Mouse (Mus musculus): ENCODE results near the gene Btbd17. TPM values are rescaled to one million over a fixed set of nuclear protein-coding genes. Genes with fewer than 3 reads are reported as not detected.
A peak's percentile ranks its signal among the peaks of the same experiment; 100 is the strongest.

Gene Btbd17
- polyA plus RNA-seq, 1 experiment: 0.14 TPM

GRCm38 (mm10) chr11:114816934-114817333, 21.2 kb upstream of the Btbd17 start:
- DNase-seq (ENCODE audit: low read depth in 1 of 2, low spot score in 2 of 2): no peak
- Histone ChIP-seq H3K27ac (ENCODE audit: insufficient read depth, low read length) (no peak overlapping the region), H3K4me1 (ENCODE audit: control insufficient read depth, insufficient read depth, insufficient read length) (peaks cover 7% of the 10 kb centered on the region; the same call in 1 of the 2 replicates), H3K4me3 (ENCODE audit: extremely low read depth, insufficient read depth, insufficient read length) (no peak overlapping the region), H3K36me3 (ENCODE audit: control insufficient read depth, insufficient read depth, low read length) (no peaks in the 10 kb centered on the region), H3K27me3 (ENCODE audit: control insufficient read depth, insufficient read depth, low read length) (no peaks in the 10 kb centered on the region)
- 86% methylated on average over 4 of the region's 4 CpGs for WGBS
- TF ChIP-seq POLR2A (IDR thresholded peaks at IDR 0.05; ENCODE audit: low read depth, low read length): no peak
- TF ChIP-seq CTCF (IDR thresholded peaks at IDR 0.05; ENCODE audit: extremely low read depth, insufficient read depth, insufficient read length, insufficient replicate concordance): no peak

- no peaks in the 10 kb centered on the region for H3K36me3 ChIP-seq (ENCODE audit: control insufficient read depth, insufficient read depth, low read length)
- no peaks in the 10 kb centered on the region for H3K27me3 ChIP-seq (ENCODE audit: control insufficient read depth, insufficient read depth, low read length)
- no peak overlapping the region for H3K4me3 ChIP-seq (ENCODE audit: extremely low read depth, insufficient read depth, insufficient read length)
- H3K4me1 ChIP-seq (ENCODE audit: control insufficient read depth, insufficient read depth, insufficient read length): peaks cover 7% of the 10 kb centered on the region; the same call in 1 of the 2 replicates
- TF ChIP-seq CTCF (IDR thresholded peaks at IDR 0.05; ENCODE audit: extremely low read depth, insufficient read depth, insufficient read length, insufficient replicate concordance): no peak
- no peak for TF ChIP-seq POLR2A (IDR thresholded peaks at IDR 0.05; ENCODE audit: low read depth, low read length)
- H3K27ac ChIP-seq (ENCODE audit: insufficient read depth, low read length): no peak overlapping the region
- WGBS: 46% methylated on average over 11 of the region's 11 CpGs
- DNase-seq (ENCODE audit: low read depth in 1 of 2, low spot score in 2 of 2): no peak
Observed at GRCm38 (mm10) chr11:114814873-114815592, 19.3 kb upstream of the Btbd17 start.

DNA sequence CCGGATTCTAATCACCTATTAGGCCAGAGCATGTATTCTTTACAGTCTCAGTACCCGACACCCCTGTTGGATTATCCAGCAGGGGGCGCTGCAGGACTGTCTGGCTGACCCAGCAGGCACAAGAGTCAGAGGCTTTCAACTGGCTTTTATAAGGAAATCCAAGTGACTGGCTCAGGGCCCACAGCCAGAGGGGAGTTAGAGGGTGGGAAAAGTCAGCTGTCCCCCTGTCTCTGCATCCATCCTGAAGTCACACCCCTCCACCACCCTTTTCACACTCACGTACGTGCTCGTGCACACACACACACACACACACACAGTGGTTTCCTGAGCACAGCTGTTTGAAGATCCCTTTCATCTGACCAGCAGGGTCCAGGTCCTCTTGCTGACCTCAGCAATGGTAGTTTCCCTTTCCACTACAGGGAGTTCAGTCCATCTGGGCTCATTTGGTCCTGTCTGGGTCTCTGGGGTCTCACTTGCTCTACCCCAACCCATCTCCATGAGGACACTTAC, 17.0 kb upstream of the Btbd17 start:
- Histone ChIP-seq H3K4me1 (ENCODE audit: control insufficient read depth, insufficient read depth, insufficient read length) (peaks cover 10% of the 10 kb centered on the region; the same call in 1 of the 2 replicates), H3K27ac (ENCODE audit: insufficient read depth, low read length) (no peak overlapping the region), H3K27me3 (ENCODE audit: control insufficient read depth, insufficient read depth, low read length) (no peaks in the 10 kb centered on the region), H3K36me3 (ENCODE audit: control insufficient read depth, insufficient read depth, low read length) (no peaks in the 10 kb centered on the region), H3K4me3 (ENCODE audit: extremely low read depth, insufficient read depth, insufficient read length) (no peak overlapping the region)
- DNase-seq (ENCODE audit: low read depth in 1 of 2, low spot score in 2 of 2): peak; percentile 47 to 84
- peak; percentile 92; the same call in 1 of the 2 replicates for TF ChIP-seq CTCF (IDR thresholded peaks at IDR 0.05; ENCODE audit: extremely low read depth, insufficient read depth, insufficient read length, insufficient replicate concordance)
- no peak for TF ChIP-seq POLR2A (IDR thresholded peaks at IDR 0.05; ENCODE audit: low read depth, low read length)
- 13% methylated on average over 6 of the region's 6 CpGs for WGBS

GRCm38 (mm10) chr11:114810344-114810743, 14.6 kb upstream of the Btbd17 start:
- H3K36me3 ChIP-seq (ENCODE audit: control insufficient read depth, insufficient read depth, low read length): no peaks in the 10 kb centered on the region
- H3K4me1 ChIP-seq (ENCODE audit: control insufficient read depth, insufficient read depth, insufficient read length): peaks cover 21% of the 10 kb centered on the region; the same call in 1 of the 2 replicates
- 29% methylated on average over 4 of the region's 4 CpGs for WGBS
- H3K4me3 ChIP-seq (ENCODE audit: extremely low read depth, insufficient read depth, insufficient read length): no peak overlapping the region
- no peak overlapping the region for H3K27ac ChIP-seq (ENCODE audit: insufficient read depth, low read length)
- H3K27me3 ChIP-seq (ENCODE audit: control insufficient read depth, insufficient read depth, low read length): no peaks in the 10 kb centered on the region
- TF ChIP-seq CTCF (IDR thresholded peaks at IDR 0.05; ENCODE audit: extremely low read depth, insufficient read depth, insufficient read length, insufficient replicate concordance) (no peak), POLR2A (IDR thresholded peaks at IDR 0.05; ENCODE audit: low read depth, low read length) (no peak)
- no peak for DNase-seq (ENCODE audit: low read depth in 1 of 2, low spot score in 2 of 2)

DNA sequence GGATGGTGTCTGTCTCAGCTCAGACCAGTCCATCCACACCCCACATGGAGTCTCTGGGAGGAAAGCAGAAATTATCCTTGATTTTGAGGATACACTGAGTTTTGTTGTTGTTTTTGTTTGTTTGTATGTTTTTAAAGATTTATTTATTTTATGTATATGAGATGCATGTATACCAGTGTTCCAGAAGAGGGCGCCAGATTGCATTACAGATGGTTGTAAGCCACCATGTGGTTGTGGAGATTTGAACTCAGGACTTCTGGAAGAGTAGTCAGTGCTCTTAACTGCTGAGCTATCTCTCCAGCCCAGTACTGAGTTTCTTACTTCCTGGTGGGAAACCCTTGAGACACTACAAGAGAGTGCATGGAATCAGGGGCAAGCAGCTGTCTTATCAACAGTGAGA, 13.6 kb upstream of the Btbd17 start:
- Histone ChIP-seq H3K27ac (ENCODE audit: insufficient read depth, low read length) (no peak overlapping the region), H3K27me3 (ENCODE audit: control insufficient read depth, insufficient read depth, low read length) (no peaks in the 10 kb centered on the region), H3K4me1 (ENCODE audit: control insufficient read depth, insufficient read depth, insufficient read length) (peaks cover 15% of the 10 kb centered on the region; the same call in 1 of the 2 replicates), H3K4me3 (ENCODE audit: extremely low read depth, insufficient read depth, insufficient read length) (no peak overlapping the region), H3K36me3 (ENCODE audit: control insufficient read depth, insufficient read depth, low read length) (no peaks in the 10 kb centered on the region)
- WGBS: 83% methylated on average over 1 of the region's 1 CpGs
- DNase-seq (ENCODE audit: low read depth in 1 of 2, low spot score in 2 of 2): no peak
- TF ChIP-seq POLR2A (IDR thresholded peaks at IDR 0.05; ENCODE audit: low read depth, low read length): no peak
- TF ChIP-seq CTCF (IDR thresholded peaks at IDR 0.05; ENCODE audit: extremely low read depth, insufficient read depth, insufficient read length, insufficient replicate concordance): no peak

DNA sequence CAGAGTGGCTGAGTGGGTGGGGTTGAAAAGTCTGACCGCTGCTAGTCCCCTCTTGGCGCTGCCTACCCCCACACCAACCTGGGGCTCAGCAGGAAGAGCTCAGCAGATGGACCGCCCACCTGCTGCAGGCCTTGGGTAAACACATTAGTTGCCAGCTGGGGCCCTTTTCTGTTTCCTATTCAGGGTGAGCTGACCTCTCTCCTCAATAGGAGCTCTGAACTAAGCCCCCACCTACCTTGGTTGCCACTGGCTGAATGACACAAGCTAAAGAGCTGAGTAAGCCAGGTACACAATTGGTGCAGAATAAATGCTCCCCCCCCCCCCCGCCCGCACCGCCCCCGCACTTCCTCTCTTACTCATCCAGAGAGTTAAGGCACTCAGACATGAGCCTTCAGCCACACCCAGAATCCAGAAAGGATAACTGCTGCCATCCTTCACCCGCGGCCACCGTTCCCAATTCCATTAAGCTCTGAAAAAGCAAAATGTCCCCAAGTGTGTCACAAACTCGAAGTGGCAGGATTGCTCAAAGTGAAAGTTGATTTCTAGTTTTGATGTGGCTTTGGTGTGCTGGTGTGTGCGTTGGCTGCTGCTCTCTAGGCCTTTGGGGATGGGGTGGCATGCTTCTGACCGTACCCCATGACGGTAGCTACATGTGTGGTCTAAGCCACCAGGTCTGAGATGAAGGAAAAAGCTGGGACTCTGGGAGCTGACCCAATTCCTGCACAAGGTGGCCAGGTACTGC, 12.1 kb upstream of the Btbd17 start:
- peaks cover 15% of the 10 kb centered on the region; the same call in 1 of the 2 replicates for H3K4me1 ChIP-seq (ENCODE audit: control insufficient read depth, insufficient read depth, insufficient read length)
- H3K4me3 ChIP-seq (ENCODE audit: extremely low read depth, insufficient read depth, insufficient read length): no peak overlapping the region
- TF ChIP-seq POLR2A (IDR thresholded peaks at IDR 0.05; ENCODE audit: low read depth, low read length) (no peak), CTCF (IDR thresholded peaks at IDR 0.05; ENCODE audit: extremely low read depth, insufficient read depth, insufficient read length, insufficient replicate concordance) (no peak)
- DNase-seq (ENCODE audit: low read depth in 1 of 2, low spot score in 2 of 2): no peak
- H3K27me3 ChIP-seq (ENCODE audit: control insufficient read depth, insufficient read depth, low read length): no peaks in the 10 kb centered on the region
- WGBS: 29% methylated on average over 14 of the region's 14 CpGs
- H3K36me3 ChIP-seq (ENCODE audit: control insufficient read depth, insufficient read depth, low read length): no peaks in the 10 kb centered on the region
- H3K27ac ChIP-seq (ENCODE audit: insufficient read depth, low read length): peak overlapping the region; percentile 61
